ENCODE assay signal across 11 mouse cellular contexts in the genomic region with DNA sequence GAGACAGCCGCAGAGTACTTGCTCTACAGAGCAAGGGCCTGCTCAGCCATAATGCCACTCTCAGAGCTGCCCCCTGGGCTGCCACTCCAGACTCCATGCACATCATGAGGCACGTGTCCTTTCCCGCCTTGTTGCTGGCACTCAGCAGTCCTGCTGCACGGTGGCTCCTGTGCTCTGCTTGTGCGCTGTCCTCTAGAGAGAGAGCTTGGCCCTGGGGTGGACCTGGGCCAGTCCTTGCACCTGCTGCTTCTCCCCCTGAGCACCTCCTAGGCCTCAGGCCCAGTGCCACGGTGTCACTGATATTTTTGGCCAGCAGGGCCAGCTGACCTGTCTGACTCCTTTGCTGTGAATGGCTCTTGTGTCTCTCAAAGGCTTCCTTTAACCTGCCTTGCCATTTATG. TPM values are rescaled to one million over a fixed set of nuclear protein-coding genes. Genes with fewer than 3 reads are reported as not detected.
A peak's percentile ranks its signal among the peaks of the same experiment; 100 is the strongest.
DNase-seq lines count a peak whose midpoint lies in the region; ATAC-seq and TF ChIP-seq lines count a peak whose summit lies in the region.
"Had no signal": no experiment of that assay in that cellular context is flagged by ENCODE, and none has a peak within 500 bp of the region (broad histone marks: within the 10 kb centered on the region; RNA-seq: fewer than 3 reads in every experiment).

No protein-coding gene starts in this region.

- no peak overlapping the region for H3K9ac ChIP-seq in hindbrain, embryonic 11.5 days (ENCODE audit: low read depth, low read length)
- H3K9ac ChIP-seq in heart, embryonic 14.5 days (ENCODE audit: low read length): peak overlapping the region; percentile 18; the same call in 1 of the 2 replicates
- H3K9ac ChIP-seq: forebrain, embryonic 15.5 days; liver, embryonic 13.5 days had no signal

- intact Hi-C loops in gastrocnemius, adult 2 months (cut with DNase I): no loop called here

- peaks cover 15% of the 10 kb centered on the region for H3K4me1 ChIP-seq in hindbrain, embryonic 10.5 days (replicated peaks)
- no peaks in the 10 kb centered on the region for H3K4me1 ChIP-seq in hindbrain, embryonic 11.5 days (replicated peaks; ENCODE audit: control insufficient read depth, insufficient read depth, low read length)
- H3K4me1 ChIP-seq in heart, embryonic 14.5 days (ENCODE audit: control insufficient read depth in 2 of 2, insufficient read depth in 2 of 2, low read length in 2 of 2): peaks cover 22 to 31% of the 10 kb centered on the region in 2 experiments
- H3K4me1 ChIP-seq: forebrain, embryonic 15.5 days had no signal

- H3K27ac ChIP-seq in hindbrain, embryonic 10.5 days: 0 out of 2 replicates have a peak overlapping the region, but pooled peaks have one; percentile 12
- no peak overlapping the region for H3K27ac ChIP-seq in hindbrain, embryonic 11.5 days (ENCODE audit: low read depth, low read length)
- peak overlapping the region; percentile 88 for H3K27ac ChIP-seq in gastrocnemius, adult 2 months
- H3K27ac ChIP-seq in heart, embryonic 14.5 days (replicated peaks in 1 of 2; ENCODE audit: control insufficient read depth in 1 of 2, insufficient read depth in 1 of 2, low read depth in 2 of 2, low read length in 2 of 2): peak overlapping the region; percentile 63 to 73
- H3K27ac ChIP-seq: forebrain, embryonic 15.5 days; liver, embryonic 13.5 days had no signal

- H3K4me2 ChIP-seq in hindbrain, embryonic 11.5 days (replicated peaks; ENCODE audit: low read depth, low read length): no peak overlapping the region
- H3K4me2 ChIP-seq in heart, embryonic 14.5 days (ENCODE audit: low read length): no peak overlapping the region
- H3K4me2 ChIP-seq: forebrain, embryonic 15.5 days; liver, embryonic 13.5 days had no signal

- H3K9me3 ChIP-seq in hindbrain, embryonic 10.5 days: no peaks in the 10 kb centered on the region
- H3K9me3 ChIP-seq in hindbrain, embryonic 11.5 days (ENCODE audit: control insufficient read depth, low read length): no peaks in the 10 kb centered on the region
- H3K9me3 ChIP-seq in heart, embryonic 14.5 days (ENCODE audit: control insufficient read depth, low read length): no peaks in the 10 kb centered on the region
- H3K9me3 ChIP-seq: forebrain, embryonic 15.5 days; liver, embryonic 13.5 days had no signal

- no peak overlapping the region for H3K4me3 ChIP-seq in hindbrain, embryonic 10.5 days
- no peak overlapping the region for H3K4me3 ChIP-seq in hindbrain, embryonic 11.5 days (ENCODE audit: low read depth, low read length)
- H3K4me3 ChIP-seq in gastrocnemius, adult 2 months: no peak overlapping the region
- no peak overlapping the region for H3K4me3 ChIP-seq in heart, embryonic 14.5 days (ENCODE audit: control insufficient read depth in 1 of 2, insufficient read depth in 1 of 2, low read depth in 1 of 2, low read length in 2 of 2)
- H3K4me3 ChIP-seq: forebrain, embryonic 15.5 days; liver, embryonic 13.5 days had no signal

- no peak for TF ChIP-seq CTCF in gastrocnemius, adult 2 months (IDR thresholded peaks at IDR 0.05)

- ATAC-seq in hindbrain, embryonic 11.5 days (ENCODE audit: low FRiP score): no peak
- 0 out of 2 replicates have a peak, but pooled peaks have one; percentile 20 for ATAC-seq in heart, embryonic 14.5 days (ENCODE audit: insufficient number of reproducible peaks, insufficient read depth, low FRiP score, low read depth)
- ATAC-seq: forebrain, embryonic 15.5 days had no signal

- H3K36me3 ChIP-seq in hindbrain, embryonic 10.5 days: peaks cover 26% of the 10 kb centered on the region
- 0 out of 2 replicates have a peak, but pooled peaks cover 4% of the 10 kb centered on the region for H3K36me3 ChIP-seq in hindbrain, embryonic 11.5 days (ENCODE audit: control insufficient read depth, insufficient read depth, low read length)
- peaks cover 11% of the 10 kb centered on the region; the same call in 1 of the 2 replicates for H3K36me3 ChIP-seq in heart, embryonic 14.5 days (ENCODE audit: control insufficient read depth, insufficient read depth, low read length)

- DNase-seq in hindbrain, embryonic 10.5 days (ENCODE audit: low spot score): no peak
- DNase-seq in hindbrain, embryonic 11.5 days (ENCODE audit: low spot score): no peak
- peak; percentile 58 for DNase-seq in Muller cell, postnatal 12 days (ENCODE audit: inconsistent ontology term)
- DNase-seq in gastrocnemius, adult 2 months: peak; percentile 94
- DNase-seq in natural killer cell, adult 2 months (ENCODE audit: low spot score in 2 of 2): no peak
- DNase-seq in adrenal gland, postnatal 14 days: no peak
- DNase-seq in thymus, postnatal 4 days: no peak
- DNase-seq: liver, embryonic 13.5 days; retina, postnatal 1 day had no signal

- H3K27me3 ChIP-seq in hindbrain, embryonic 10.5 days (ENCODE audit: insufficient read depth, poor library complexity, severe bottlenecking): no peaks in the 10 kb centered on the region
- no peaks in the 10 kb centered on the region for H3K27me3 ChIP-seq in hindbrain, embryonic 11.5 days (ENCODE audit: control insufficient read depth, insufficient read depth, low read length)
- no peaks in the 10 kb centered on the region for H3K27me3 ChIP-seq in heart, embryonic 14.5 days (ENCODE audit: control insufficient read depth, insufficient read depth, low read length)
- H3K27me3 ChIP-seq: forebrain, embryonic 15.5 days; liver, embryonic 13.5 days had no signal

- 84% methylated on average over 6 of the region's 6 CpGs for WGBS in hindbrain, embryonic 10.5 days
- 84% methylated on average over 6 of the region's 6 CpGs for WGBS in hindbrain, embryonic 11.5 days
- WGBS in heart, embryonic 14.5 days: 37% methylated on average over 6 of the region's 6 CpGs

RNA-seq across cellular contexts. Expression of a gene that starts 23.2 kb away (rescaled TPM):
- 158 and 159 TPM in 2 replicates for polyA plus RNA-seq in hindbrain, embryonic 10.5 days (2016; fragmentation: Nextera tagmentation; extraction: Ambion mirVana)
- 57.9 and 65.1 TPM in 2 replicates for polyA plus RNA-seq in hindbrain, embryonic 11.5 days (2014; fragmentation: Nextera tagmentation; extraction: Ambion mirVana)
- total RNA-seq in gastrocnemius, adult 2 months (2021): 1 to 10 TPM; 3.2 to 4.3 TPM
- 59.5 and 69.8 TPM in 2 replicates for polyA plus RNA-seq in heart, embryonic 14.5 days (2014; fragmentation: Nextera tagmentation; extraction: Ambion mirVana)
- total RNA-seq in adrenal gland, postnatal 14 days (2021): 77.2 and 84.7 TPM in 2 replicates

RNA-seq across cellular contexts. Expression of a gene that starts 31.7 kb away (rescaled TPM):
- 20.5 and 22.4 TPM in 2 replicates for polyA plus RNA-seq in hindbrain, embryonic 10.5 days (2016; fragmentation: Nextera tagmentation; extraction: Ambion mirVana)
- polyA plus RNA-seq in hindbrain, embryonic 11.5 days (2014; fragmentation: Nextera tagmentation; extraction: Ambion mirVana): 15.4 and 16.5 TPM in 2 replicates
- 10 to 100 TPM; 11.9 to 14.6 TPM for total RNA-seq in gastrocnemius, adult 2 months (2021)
- polyA plus RNA-seq in heart, embryonic 14.5 days (2014; fragmentation: Nextera tagmentation; extraction: Ambion mirVana): 13.0 and 13.2 TPM in 2 replicates
- total RNA-seq in adrenal gland, postnatal 14 days (2021): 22.4 and 22.9 TPM in 2 replicates

RNA-seq across cellular contexts. Expression of a gene that starts 37.7 kb away (rescaled TPM):
- polyA plus RNA-seq in hindbrain, embryonic 10.5 days (2016; fragmentation: Nextera tagmentation; extraction: Ambion mirVana): 84.4 and 117 TPM in 2 replicates
- 126 and 129 TPM in 2 replicates for polyA plus RNA-seq in hindbrain, embryonic 11.5 days (2014; fragmentation: Nextera tagmentation; extraction: Ambion mirVana)
- 10 to 100 TPM in 1 of 2 experiments, 1 to 10 TPM in 1; 9.2 to 14.4 TPM for total RNA-seq in gastrocnemius, adult 2 months (2021)
- polyA plus RNA-seq in heart, embryonic 14.5 days (2014; fragmentation: Nextera tagmentation; extraction: Ambion mirVana): 83.7 and 85.8 TPM in 2 replicates
- total RNA-seq in adrenal gland, postnatal 14 days (2021): 84.4 and 102 TPM in 2 replicates

RNA-seq across cellular contexts. Expression of a gene that starts 43.2 kb away (rescaled TPM):
- 54.3 and 57.7 TPM in 2 replicates for polyA plus RNA-seq in hindbrain, embryonic 10.5 days (2016; fragmentation: Nextera tagmentation; extraction: Ambion mirVana)
- 48.3 and 52.6 TPM in 2 replicates for polyA plus RNA-seq in hindbrain, embryonic 11.5 days (2014; fragmentation: Nextera tagmentation; extraction: Ambion mirVana)
- 10 to 100 TPM; 70.4 to 83.9 TPM for total RNA-seq in gastrocnemius, adult 2 months (2021)
- polyA plus RNA-seq in heart, embryonic 14.5 days (2014; fragmentation: Nextera tagmentation; extraction: Ambion mirVana): 79.3 and 85.7 TPM in 2 replicates
- 78.9 and 83.1 TPM in 2 replicates for total RNA-seq in adrenal gland, postnatal 14 days (2021)

RNA-seq across cellular contexts. Expression of a gene that starts 43.5 kb away (rescaled TPM):
- 311 and 360 TPM in 2 replicates for polyA plus RNA-seq in hindbrain, embryonic 10.5 days (2016; fragmentation: Nextera tagmentation; extraction: Ambion mirVana)
- polyA plus RNA-seq in hindbrain, embryonic 11.5 days (2014; fragmentation: Nextera tagmentation; extraction: Ambion mirVana): 226 and 243 TPM in 2 replicates
- 100 to 1,000 TPM; 108 to 112 TPM for total RNA-seq in gastrocnemius, adult 2 months (2021)
- polyA plus RNA-seq in heart, embryonic 14.5 days (2014; fragmentation: Nextera tagmentation; extraction: Ambion mirVana): 189 and 209 TPM in 2 replicates
- 235 and 252 TPM in 2 replicates for total RNA-seq in adrenal gland, postnatal 14 days (2021)

Comparison
In these comparisons a context has a peak if more than half of its experiments do, and no peak if none do; other contexts are left out.
1. DNase-seq: peak in Muller cell, postnatal 12 days (single experiment) and gastrocnemius, adult 2 months (single experiment); none in hindbrain, embryonic 10.5 days (single experiment), hindbrain, embryonic 11.5 days (single experiment), natural killer cell, adult 2 months (0 of 2), adrenal gland, postnatal 14 days (single experiment) and thymus, postnatal 4 days (single experiment).